Mouse (Mus musculus) c-Kit-negative CD71-positive TER-119-positive erythroid progenitor cells, embryonic 14.5 days (primary cell): ENCODE measurements around the gene Afap1l2.

Experiments
- DNase-seq: peaks from one replicate; pipeline ENCODE4 v3.0.0-alpha.2; 2013; ENCODE audit warnings: low read depth, low spot score

The Afap1l2 gene

GRCm38 (mm10) chr19:56976515-56976914 is 31.5 kb downstream of the Afap1l2 start:
- no peak for DNase-seq

GRCm38 (mm10) chr19:56975502-56975901 is 32.5 kb downstream of the Afap1l2 start:
- DNase-seq, result no peak

- DNase-seq, result no peak
Observed at GRCm38 (mm10) chr19:56974159-56974558, 33.9 kb downstream of the Afap1l2 start.

GRCm38 (mm10) chr19:56972768-56973167 is 35.3 kb downstream of the Afap1l2 start:
- no peak for DNase-seq

- DNase-seq, result no peak
Observed at GRCm38 (mm10) chr19:56971347-56971746, 36.7 kb downstream of the Afap1l2 start.

- no peak for DNase-seq
Observed at GRCm38 (mm10) chr19:56963876-56964275, 44.2 kb downstream of the Afap1l2 start.

GRCm38 (mm10) chr19:56959601-56960000 is 48.4 kb downstream of the Afap1l2 start:
- no peak for DNase-seq

- no peak for DNase-seq
Observed at GRCm38 (mm10) chr19:56959057-56959456, 49.0 kb downstream of the Afap1l2 start.

- DNase-seq, result no peak
Observed at GRCm38 (mm10) chr19:56958582-56959021, 49.4 kb downstream of the Afap1l2 start.

GRCm38 (mm10) chr19:56958011-56958410 is 50.0 kb downstream of the Afap1l2 start:
- DNase-seq, result no peak

- no peak for DNase-seq
Observed at GRCm38 (mm10) chr19:56955568-56956513, 52.2 kb downstream of the Afap1l2 start.

- DNase-seq, result no peak
Observed at GRCm38 (mm10) chr19:56954857-56955256, 53.2 kb downstream of the Afap1l2 start.

GRCm38 (mm10) chr19:56953856-56954255 is 54.2 kb downstream of the Afap1l2 start:
- DNase-seq, result no peak

GRCm38 (mm10) chr19:56950818-56951217 is 57.2 kb downstream of the Afap1l2 start:
- no peak for DNase-seq

GRCm38 (mm10) chr19:56949868-56950267 is 58.2 kb downstream of the Afap1l2 start:
- no peak for DNase-seq

- DNase-seq, result no peak
Observed at GRCm38 (mm10) chr19:56947971-56948610, 59.9 kb downstream of the Afap1l2 start.

GRCm38 (mm10) chr19:56946727-56947126 is 61.3 kb downstream of the Afap1l2 start:
- no peak for DNase-seq

- no peak for DNase-seq
Observed at GRCm38 (mm10) chr19:56946277-56946676, 61.8 kb downstream of the Afap1l2 start.

- DNase-seq, result no peak
Observed at GRCm38 (mm10) chr19:56945621-56946020, 62.4 kb downstream of the Afap1l2 start.

GRCm38 (mm10) chr19:56944826-56945225 is 63.2 kb downstream of the Afap1l2 start:
- DNase-seq, result no peak

- no peak for DNase-seq
Observed at GRCm38 (mm10) chr19:56944211-56944610, 63.8 kb downstream of the Afap1l2 start.

- DNase-seq, result no peak
Observed at GRCm38 (mm10) chr19:56942216-56942615, 65.8 kb downstream of the Afap1l2 start.

- no peak for DNase-seq
Observed at GRCm38 (mm10) chr19:56940507-56940906, 67.5 kb downstream of the Afap1l2 start.
